Mouse (Mus musculus): ENCODE measurements around the gene Hrasls.
A peak's percentile ranks its signal among the peaks of the same experiment; 100 is the strongest.

Hrasls gene

GRCm38 (mm10) chr16:29209605-29210411, at the start of gene Hrasls:
Hrasls (plus strand) TSS chr16:29209695.
- peak; percentile 19 for DNase-seq (ENCODE audit: low spot score)

GRCm38 (mm10) chr16:29162271-29162670, 47.2 kb upstream of the Hrasls start:
- no peak for DNase-seq (ENCODE audit: low spot score)

- no peak for DNase-seq (ENCODE audit: low spot score)
Measured at GRCm38 (mm10) chr16:29167051-29167450, 42.4 kb upstream of the Hrasls start.

GRCm38 (mm10) chr16:29171741-29172140, 37.8 kb upstream of the Hrasls start:
- DNase-seq (ENCODE audit: low spot score): no peak

- DNase-seq (ENCODE audit: low spot score): no peak
Measured at GRCm38 (mm10) chr16:29173201-29173600, 36.3 kb upstream of the Hrasls start.

- DNase-seq (ENCODE audit: low spot score): no peak
Measured at GRCm38 (mm10) chr16:29174831-29175350, 34.6 kb upstream of the Hrasls start.

GRCm38 (mm10) chr16:29192911-29193310, 16.6 kb upstream of the Hrasls start:
- DNase-seq (ENCODE audit: low spot score): no peak

- DNase-seq (ENCODE audit: low spot score): no peak
Measured at GRCm38 (mm10) chr16:29193981-29194380, 15.5 kb upstream of the Hrasls start.

- no peak for DNase-seq (ENCODE audit: low spot score)
Measured at GRCm38 (mm10) chr16:29195156-29195555, 14.3 kb upstream of the Hrasls start.

- no peak for DNase-seq (ENCODE audit: low spot score)
Measured at GRCm38 (mm10) chr16:29198461-29198860, 11.0 kb upstream of the Hrasls start.

GRCm38 (mm10) chr16:29201146-29201545, 8.3 kb upstream of the Hrasls start:
- DNase-seq (ENCODE audit: low spot score): no peak

GRCm38 (mm10) chr16:29204875-29205274, 4.6 kb upstream of the Hrasls start:
- no peak for DNase-seq (ENCODE audit: low spot score)

GRCm38 (mm10) chr16:29205581-29205980, 3.9 kb upstream of the Hrasls start:
- no peak for DNase-seq (ENCODE audit: low spot score)

GRCm38 (mm10) chr16:29208841-29209240, 654 bp upstream of the Hrasls start:
- no peak for DNase-seq (ENCODE audit: low spot score)

GRCm38 (mm10) chr16:29216395-29217295, 7.2 kb downstream of the Hrasls start:
- no peak for DNase-seq (ENCODE audit: low spot score)

GRCm38 (mm10) chr16:29235951-29236350, 26.5 kb downstream of the Hrasls start:
- DNase-seq (ENCODE audit: low spot score): no peak

GRCm38 (mm10) chr16:29254325-29254724, 44.8 kb downstream of the Hrasls start:
- DNase-seq (ENCODE audit: low spot score): no peak

Measured in ovary, adult 18-20 months (tissue).